Mouse (Mus musculus): ENCODE results near the gene Sprr2a2. TPM values are rescaled to one million over a fixed set of nuclear protein-coding genes. Genes with fewer than 3 reads are reported as not detected.

Gene Sprr2a2
- polyA plus RNA-seq, 1 experiment from 2014 or later, result 27.3 TPM

Other genes with a start within 250 kb of the Sprr2a2 start
- gene Pglyrp3, start 201.3 kb upstream of the Sprr2a2 start, polyA plus RNA-seq (2015; fragmentation: Nextera tagmentation; extraction: Ambion mirVana), result not detected in 2 replicates
- gene Lor, start 132.8 kb upstream of the Sprr2a2 start, polyA plus RNA-seq (2015; fragmentation: Nextera tagmentation; extraction: Ambion mirVana), result 1.4 and 1.8 TPM in 2 replicates
- gene Prr9, start 92.0 kb upstream of the Sprr2a2 start, polyA plus RNA-seq (2015; fragmentation: Nextera tagmentation; extraction: Ambion mirVana), result not detected in 2 replicates
- gene Lelp1, start 73.2 kb upstream of the Sprr2a2 start, polyA plus RNA-seq (2015; fragmentation: Nextera tagmentation; extraction: Ambion mirVana), result not detected in 2 replicates
- gene Sprr2a1, start 121 bp upstream of the Sprr2a2 start, polyA plus RNA-seq (2015; fragmentation: Nextera tagmentation; extraction: Ambion mirVana), result 0.05 and 0.50 TPM in 2 replicates
- gene Sprr2a3, start 69.5 kb downstream of the Sprr2a2 start, polyA plus RNA-seq (2015; fragmentation: Nextera tagmentation; extraction: Ambion mirVana), result 1.2 and 6.0 TPM in 2 replicates
- gene Sprr2b, start 100.7 kb downstream of the Sprr2a2 start, polyA plus RNA-seq (2015; fragmentation: Nextera tagmentation; extraction: Ambion mirVana), result not detected in 2 replicates
- not detected in 2 replicates for gene Sprr2d, start 123.2 kb downstream of the Sprr2a2 start, polyA plus RNA-seq (2015; fragmentation: Nextera tagmentation; extraction: Ambion mirVana)
- gene Sprr2e, start 136.2 kb downstream of the Sprr2a2 start, polyA plus RNA-seq (2015; fragmentation: Nextera tagmentation; extraction: Ambion mirVana), result not detected in 2 replicates
- gene Sprr2f, start 149.3 kb downstream of the Sprr2a2 start, polyA plus RNA-seq (2015; fragmentation: Nextera tagmentation; extraction: Ambion mirVana), result 30.3 and 58.0 TPM in 2 replicates
- not detected in 2 replicates for gene Sprr2h, start 169.8 kb downstream of the Sprr2a2 start, polyA plus RNA-seq (2015; fragmentation: Nextera tagmentation; extraction: Ambion mirVana)
- not detected in 2 replicates for gene Sprr2i, start 192.1 kb downstream of the Sprr2a2 start, polyA plus RNA-seq (2015; fragmentation: Nextera tagmentation; extraction: Ambion mirVana)
- gene Sprr2j-ps, start 202.2 kb downstream of the Sprr2a2 start, polyA plus RNA-seq (2015; fragmentation: Nextera tagmentation; extraction: Ambion mirVana), result not detected in 2 replicates
- 9.6 and 10.3 TPM in 2 replicates for gene Gm9774, start 213.5 kb downstream of the Sprr2a2 start, polyA plus RNA-seq (2015; fragmentation: Nextera tagmentation; extraction: Ambion mirVana)
- gene Sprr2k, start 216.7 kb downstream of the Sprr2a2 start, polyA plus RNA-seq (2015; fragmentation: Nextera tagmentation; extraction: Ambion mirVana), result not detected in 2 replicates
- gene Sprr1b, start 222.9 kb downstream of the Sprr2a2 start, polyA plus RNA-seq (2015; fragmentation: Nextera tagmentation; extraction: Ambion mirVana), result not detected in 2 replicates
- gene Sprr3, start 242.8 kb downstream of the Sprr2a2 start, polyA plus RNA-seq (2015; fragmentation: Nextera tagmentation; extraction: Ambion mirVana), result 0.11 TPM in 1 of 2 replicates, not detected in the other